Mouse (Mus musculus): ENCODE results near the gene Fkbp14.

The Fkbp14 gene

GRCm38 (mm10) chr6:54587683-54588082 is 9.4 kb downstream of the Fkbp14 start:
- no peak for DNase-seq (ENCODE audit: low spot score)

GRCm38 (mm10) chr6:54586911-54587310 is 10.2 kb downstream of the Fkbp14 start:
- DNase-seq (ENCODE audit: low spot score): no peak

- peak; percentile 72 for DNase-seq (ENCODE audit: low spot score)
These were observed 10.9 kb downstream of the Fkbp14 start for GRCm38 (mm10) chr6:54586175-54586574.

GRCm38 (mm10) chr6:54573218-54573955 is 23.7 kb downstream of the Fkbp14 start:
- DNase-seq (ENCODE audit: low spot score): no peak

- no peak for DNase-seq (ENCODE audit: low spot score)
These were observed 27.3 kb downstream of the Fkbp14 start for GRCm38 (mm10) chr6:54569776-54570175.

- DNase-seq (ENCODE audit: low spot score): no peak
These were observed 30.6 kb downstream of the Fkbp14 start for GRCm38 (mm10) chr6:54566546-54566919.

GRCm38 (mm10) chr6:54565665-54566545 is 31.2 kb downstream of the Fkbp14 start, which contains the start of gene Scrn1:
Gene Scrn1 (minus strand): TSS chr6:54566489.
- DNase-seq (ENCODE audit: low spot score): peak; percentile 74

GRCm38 (mm10) chr6:54565012-54565411 is 32.1 kb downstream of the Fkbp14 start:
- no peak for DNase-seq (ENCODE audit: low spot score)

- DNase-seq (ENCODE audit: low spot score): no peak
These were observed 32.6 kb downstream of the Fkbp14 start for GRCm38 (mm10) chr6:54564506-54564991.

GRCm38 (mm10) chr6:54563561-54563960 is 33.5 kb downstream of the Fkbp14 start:
- DNase-seq (ENCODE audit: low spot score): no peak

GRCm38 (mm10) chr6:54562018-54562809 is 34.9 kb downstream of the Fkbp14 start:
- no peak for DNase-seq (ENCODE audit: low spot score)

GRCm38 (mm10) chr6:54558466-54558865 is 38.6 kb downstream of the Fkbp14 start:
- DNase-seq (ENCODE audit: low spot score): no peak

- DNase-seq (ENCODE audit: low spot score): no peak
These were observed 39.4 kb downstream of the Fkbp14 start for GRCm38 (mm10) chr6:54557671-54558070.

- no peak for DNase-seq (ENCODE audit: low spot score)
These were observed 41.3 kb downstream of the Fkbp14 start for GRCm38 (mm10) chr6:54555816-54556215.

- no peak for DNase-seq (ENCODE audit: low spot score)
These were observed 42.6 kb downstream of the Fkbp14 start for GRCm38 (mm10) chr6:54554341-54555110.

- DNase-seq (ENCODE audit: low spot score): no peak
These were observed 43.5 kb downstream of the Fkbp14 start for GRCm38 (mm10) chr6:54553632-54554031.

GRCm38 (mm10) chr6:54552721-54553413 is 44.2 kb downstream of the Fkbp14 start:
- DNase-seq (ENCODE audit: low spot score): no peak

GRCm38 (mm10) chr6:54550801-54551323 is 46.2 kb downstream of the Fkbp14 start:
- no peak for DNase-seq (ENCODE audit: low spot score)

- no peak for DNase-seq (ENCODE audit: low spot score)
These were observed 47.8 kb downstream of the Fkbp14 start for GRCm38 (mm10) chr6:54549311-54549710.

GRCm38 (mm10) chr6:54548314-54549019 is 48.6 kb downstream of the Fkbp14 start:
- DNase-seq (ENCODE audit: low spot score): no peak
